Mouse (Mus musculus): Measurements from ENCODE around the gene Spata21. TPM values are rescaled to one million over a fixed set of nuclear protein-coding genes. Genes with fewer than 3 reads are reported as not detected.

Gene Spata21
- polyA plus RNA-seq, 1 experiment from 2014 or later: 0.31 TPM

GRCm38 (mm10) chr4:141146491-141147033 lies 58.4 kb downstream of the Spata21 start:
- 0 out of 2 replicates have a peak, but pooled peaks cover 5% of the 10 kb centered on the region for H3K27me3 ChIP-seq
- H3K27ac ChIP-seq (replicated peaks): no peak overlapping the region
- no peaks in the 10 kb centered on the region for H3K9me3 ChIP-seq
- no peak overlapping the region for H3K4me2 ChIP-seq (replicated peaks)
- no peaks in the 10 kb centered on the region for H3K36me3 ChIP-seq
- H3K4me3 ChIP-seq: no peak overlapping the region
- H3K4me1 ChIP-seq: peaks cover 20% of the 10 kb centered on the region
- H3K9ac ChIP-seq (replicated peaks): no peak overlapping the region
- WGBS: 89% methylated on average over 6 of the region's 6 CpGs
- no peak for ATAC-seq (ENCODE audit: low FRiP score, low read depth)

GRCm38 (mm10) chr4:141147112-141148008 lies 59.2 kb downstream of the Spata21 start, which contains the start of gene Fbxo42:
TSS of gene Fbxo42 (plus strand) at chr4:141147913.
- Histone ChIP-seq H3K4me2 (replicated peaks) (peak within 1 kb of the TSS; percentile 82), H3K9ac (replicated peaks) (peak within 1 kb of the TSS; percentile 88), H3K27ac (replicated peaks) (peak within 1 kb of the TSS; percentile 70), H3K4me3 (peak within 1 kb of the TSS; percentile 71), H3K27me3 (0 out of 2 replicates have a peak, but pooled peaks cover 5% of the 10 kb centered on the region), H3K9me3 (no peaks in the 10 kb centered on the region), H3K36me3 (no peaks in the 10 kb centered on the region), H3K4me1 (peaks cover 20% of the 10 kb centered on the region)
- peak; percentile 85 for ATAC-seq (ENCODE audit: low FRiP score, low read depth)
- WGBS: 10% methylated on average over 58 of the region's 58 CpGs

- WGBS: under 1% methylated on average over 64 of the region's 66 CpGs
- peak overlapping the region; percentile 82 for H3K4me2 ChIP-seq (replicated peaks)
- ATAC-seq (ENCODE audit: low FRiP score, low read depth): peak; percentile 86
- H3K36me3 ChIP-seq: no peaks in the 10 kb centered on the region
- H3K27me3 ChIP-seq: 0 out of 2 replicates have a peak, but pooled peaks cover 5% of the 10 kb centered on the region
- peak overlapping the region; percentile 70 for H3K27ac ChIP-seq (replicated peaks)
- peak overlapping the region; percentile 71 for H3K4me3 ChIP-seq
- peaks cover 20% of the 10 kb centered on the region for H3K4me1 ChIP-seq
- H3K9me3 ChIP-seq: no peaks in the 10 kb centered on the region
- peak overlapping the region; percentile 88 for H3K9ac ChIP-seq (replicated peaks)
Measured at GRCm38 (mm10) chr4:141148009-141148801, 60.1 kb downstream of the Spata21 start.

GRCm38 (mm10) chr4:141149116-141149515 lies 61.0 kb downstream of the Spata21 start:
- WGBS: 25% methylated on average over 7 of the region's 7 CpGs
- Histone ChIP-seq H3K4me1 (peaks cover 20% of the 10 kb centered on the region), H3K4me3 (peak overlapping the region; percentile 71), H3K27ac (replicated peaks) (no peak overlapping the region), H3K9ac (replicated peaks) (peak overlapping the region; percentile 88), H3K36me3 (no peaks in the 10 kb centered on the region), H3K9me3 (no peaks in the 10 kb centered on the region), H3K4me2 (replicated peaks) (peak overlapping the region; percentile 82), H3K27me3 (no peaks in the 10 kb centered on the region)
- ATAC-seq (ENCODE audit: low FRiP score, low read depth): no peak

GRCm38 (mm10) chr4:141157485-141157884 lies 69.4 kb downstream of the Spata21 start:
- no peaks in the 10 kb centered on the region for H3K9me3 ChIP-seq
- 87% methylated on average over 4 of the region's 4 CpGs for WGBS
- H3K9ac ChIP-seq (replicated peaks): no peak overlapping the region
- H3K4me2 ChIP-seq (replicated peaks): no peak overlapping the region
- H3K36me3 ChIP-seq: no peaks in the 10 kb centered on the region
- no peak for ATAC-seq (ENCODE audit: low FRiP score, low read depth)
- H3K27ac ChIP-seq (replicated peaks): no peak overlapping the region
- H3K4me3 ChIP-seq: no peak overlapping the region
- no peaks in the 10 kb centered on the region for H3K27me3 ChIP-seq
- H3K4me1 ChIP-seq: peaks cover 12% of the 10 kb centered on the region

GRCm38 (mm10) chr4:141158609-141159008 lies 70.5 kb downstream of the Spata21 start:
- WGBS: 93% methylated on average over 2 of the region's 2 CpGs
- Histone ChIP-seq H3K4me1 (peaks cover 12% of the 10 kb centered on the region), H3K36me3 (no peaks in the 10 kb centered on the region), H3K27me3 (no peaks in the 10 kb centered on the region), H3K9ac (replicated peaks) (no peak overlapping the region), H3K4me2 (replicated peaks) (no peak overlapping the region), H3K9me3 (no peaks in the 10 kb centered on the region), H3K4me3 (no peak overlapping the region), H3K27ac (replicated peaks) (no peak overlapping the region)
- no peak for ATAC-seq (ENCODE audit: low FRiP score, low read depth)

- Histone ChIP-seq H3K4me3 (no peak overlapping the region), H3K4me2 (replicated peaks) (no peak overlapping the region), H3K27ac (replicated peaks) (no peak overlapping the region), H3K27me3 (no peaks in the 10 kb centered on the region), H3K36me3 (no peaks in the 10 kb centered on the region), H3K9me3 (no peaks in the 10 kb centered on the region), H3K4me1 (peaks cover 12% of the 10 kb centered on the region), H3K9ac (replicated peaks) (no peak overlapping the region)
- ATAC-seq (ENCODE audit: low FRiP score, low read depth): no peak
- 59% methylated on average over 11 of the region's 11 CpGs for WGBS
Measured at GRCm38 (mm10) chr4:141159093-141159492, 71.0 kb downstream of the Spata21 start.

GRCm38 (mm10) chr4:141159666-141160065 lies 71.5 kb downstream of the Spata21 start:
- no peak overlapping the region for H3K4me2 ChIP-seq (replicated peaks)
- no peak overlapping the region for H3K27ac ChIP-seq (replicated peaks)
- peaks cover 3% of the 10 kb centered on the region; the same call in 1 of the 2 replicates for H3K9me3 ChIP-seq
- no peak overlapping the region for H3K4me3 ChIP-seq
- H3K4me1 ChIP-seq: peaks cover 12% of the 10 kb centered on the region
- H3K9ac ChIP-seq (replicated peaks): no peak overlapping the region
- no peak for ATAC-seq (ENCODE audit: low FRiP score, low read depth)
- 90% methylated on average over 5 of the region's 5 CpGs for WGBS
- H3K27me3 ChIP-seq: no peaks in the 10 kb centered on the region
- no peaks in the 10 kb centered on the region for H3K36me3 ChIP-seq

- H3K27me3 ChIP-seq: no peaks in the 10 kb centered on the region
- ATAC-seq (ENCODE audit: low FRiP score, low read depth): no peak
- 95% methylated on average over 4 of the region's 4 CpGs for WGBS
Measured at GRCm38 (mm10) chr4:141160193-141160592, 72.1 kb downstream of the Spata21 start.

GRCm38 (mm10) chr4:141161699-141162208 lies 73.6 kb downstream of the Spata21 start:
- H3K36me3 ChIP-seq: no peaks in the 10 kb centered on the region
- H3K27ac ChIP-seq (replicated peaks): no peak overlapping the region
- peaks cover 5% of the 10 kb centered on the region; the same call in 1 of the 2 replicates for H3K9me3 ChIP-seq
- 95% methylated on average over 6 of the region's 6 CpGs for WGBS
- peaks cover 12% of the 10 kb centered on the region for H3K4me1 ChIP-seq
- no peak overlapping the region for H3K9ac ChIP-seq (replicated peaks)
- H3K27me3 ChIP-seq: no peaks in the 10 kb centered on the region
- ATAC-seq (ENCODE audit: low FRiP score, low read depth): no peak
- H3K4me2 ChIP-seq (replicated peaks): no peak overlapping the region
- no peak overlapping the region for H3K4me3 ChIP-seq

More at GRCm38 (mm10) chr4:141160193-141160592, 72.1 kb downstream of the Spata21 start:
- no peak overlapping the region for H3K27ac ChIP-seq (replicated peaks)
- H3K36me3 ChIP-seq: no peaks in the 10 kb centered on the region
- H3K4me3 ChIP-seq: no peak overlapping the region
- H3K9ac ChIP-seq (replicated peaks): no peak overlapping the region
- H3K4me1 ChIP-seq: peaks cover 12% of the 10 kb centered on the region
- H3K4me2 ChIP-seq (replicated peaks): no peak overlapping the region
- peaks cover 5% of the 10 kb centered on the region; the same call in 1 of the 2 replicates for H3K9me3 ChIP-seq

Data from midbrain, embryonic 12.5 days (tissue).